Mouse (Mus musculus): ENCODE results near the gene Reg1.
"Not testable (repeated sequence)": the region's sequence is repeated elsewhere in the genome, so short reads cannot be mapped to it uniquely, and the experiment has no call there.

Reg1 gene

DNA sequence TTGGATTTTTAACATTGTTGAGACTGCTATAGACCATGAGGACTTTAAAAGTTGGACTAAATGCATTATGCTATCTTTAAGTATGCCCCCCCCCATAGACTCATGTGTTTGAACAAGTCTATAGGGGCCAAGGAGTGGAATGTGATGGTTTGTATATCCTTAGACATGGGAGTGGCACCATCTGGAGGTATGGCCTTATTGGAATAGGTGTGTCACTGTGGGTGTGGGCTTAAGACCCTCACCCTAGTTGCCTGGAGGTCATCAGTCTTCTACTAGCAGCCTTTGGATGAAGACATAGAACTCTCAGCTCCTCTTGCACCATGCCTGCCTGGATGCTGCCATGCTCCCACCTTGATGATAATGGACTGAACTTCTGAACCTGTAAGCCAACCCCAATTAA, at the start of gene Reg1:
Reg1 (plus strand) TSS at position 301 of the 400 bp plus-strand sequence.
- DNase-seq (ENCODE audit: low spot score) = not testable (repeated sequence)

DNA sequence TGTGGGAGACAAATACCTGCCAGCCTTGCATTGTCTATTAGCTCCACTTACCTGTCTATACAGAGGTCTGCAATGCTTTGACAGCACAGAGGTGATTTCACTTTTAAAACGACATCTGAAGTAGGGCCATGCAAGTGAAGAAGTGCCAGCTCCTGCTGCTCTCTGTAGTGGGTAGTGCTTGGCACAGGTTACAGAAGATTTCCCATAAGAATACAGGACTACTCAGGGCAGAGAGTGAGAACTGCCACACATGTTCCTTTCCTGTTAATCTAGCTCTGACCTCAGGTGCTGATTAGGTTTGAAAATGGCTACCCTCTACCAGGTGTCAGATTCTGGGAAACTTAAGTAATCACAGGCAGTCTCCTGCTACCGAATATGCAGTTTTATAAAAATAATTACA, 43.7 kb upstream of the Reg1 start, which contains the start of gene Reg3d:
Reg3d (minus strand) TSS at position 101 of the 400 bp plus-strand sequence.
- DNase-seq (ENCODE audit: low spot score) = no peak

DNA sequence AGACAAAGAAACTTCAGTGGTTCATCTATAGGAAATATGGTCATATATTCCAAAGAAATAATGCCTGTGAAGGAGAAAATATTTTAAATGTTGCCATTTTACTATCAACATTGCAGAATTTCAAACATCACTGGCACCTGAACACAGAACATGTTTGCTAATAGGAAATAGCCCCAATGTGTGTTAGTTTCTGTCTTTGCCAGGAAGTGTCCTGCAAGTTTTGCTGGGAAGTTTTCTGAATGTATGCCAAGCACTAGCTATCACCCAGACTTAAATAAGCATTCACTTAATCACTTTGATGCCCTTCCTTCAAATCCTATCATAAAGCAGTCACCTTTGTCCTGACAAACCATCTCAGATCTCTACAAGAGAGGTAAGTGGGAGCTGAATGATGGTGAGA, 42.1 kb upstream of the Reg1 start, which contains the start of gene Reg3a:
Reg3a (plus strand) TSS at position 301 of the 400 bp plus-strand sequence.
- no peak for DNase-seq (ENCODE audit: low spot score)

DNA sequence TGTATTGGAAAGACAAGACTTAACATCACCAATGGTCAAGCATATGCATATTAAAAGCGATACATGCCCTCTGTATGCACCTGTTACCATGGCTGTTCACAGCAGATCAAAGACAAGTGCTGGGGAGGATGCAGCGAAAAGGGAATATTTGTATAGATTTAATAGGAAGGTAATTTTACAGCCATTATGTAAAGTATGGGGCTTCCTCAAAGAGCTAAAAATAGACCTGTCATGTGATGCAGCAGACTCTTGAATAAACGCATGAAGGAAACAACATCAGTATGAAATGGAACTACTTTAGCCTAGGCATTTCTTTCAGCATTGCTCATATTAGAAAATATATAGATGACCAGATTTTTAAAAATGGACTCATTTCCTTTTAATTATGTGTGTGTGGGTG, 36.9 kb upstream of the Reg1 start:
- DNase-seq (ENCODE audit: low spot score) = no peak

DNA sequence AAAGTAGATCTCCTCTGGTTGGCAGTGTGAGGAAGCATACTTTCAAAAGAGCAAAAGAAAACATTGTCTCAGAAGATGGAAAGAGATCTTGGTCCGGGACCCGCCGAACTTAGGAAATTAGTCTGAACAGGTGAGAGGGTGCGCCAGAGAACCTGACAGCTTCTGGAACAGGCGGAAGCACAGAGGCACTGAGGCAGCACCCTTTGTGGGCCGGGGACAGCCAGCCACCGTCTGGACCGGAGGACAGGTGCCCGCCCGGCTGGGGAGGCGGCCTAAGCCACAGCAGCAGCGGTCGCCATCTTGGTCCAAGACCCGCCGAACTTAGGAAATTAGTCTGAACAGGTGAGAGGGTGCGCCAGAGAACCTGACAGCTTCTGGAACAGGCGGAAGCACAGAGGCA, 27.2 kb upstream of the Reg1 start, which contains the start of gene Reg2:
Reg2 (plus strand) TSS at position 301 of the 400 bp plus-strand sequence.
- DNase-seq (ENCODE audit: low spot score) = not testable (repeated sequence)

DNA sequence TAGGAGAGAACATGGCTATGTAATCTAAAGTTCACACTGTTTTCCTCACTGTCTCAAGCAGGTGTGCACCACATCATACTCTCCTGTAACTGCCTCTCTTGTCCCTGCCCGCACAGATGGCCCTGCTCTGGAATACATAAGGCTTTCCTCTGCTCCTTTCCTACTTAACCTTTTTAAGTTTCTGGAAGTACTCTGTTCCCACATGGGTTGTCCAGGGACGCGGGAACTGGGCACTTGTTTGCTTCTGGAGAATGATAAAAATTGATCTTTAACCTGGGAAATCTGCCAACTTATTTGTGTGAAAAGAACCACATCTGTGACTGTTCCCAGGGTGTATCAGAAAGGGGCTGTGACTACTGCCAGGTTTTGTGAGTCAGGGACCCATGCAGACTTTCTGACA, 3.0 kb downstream of the Reg1 start:
- no peak for DNase-seq (ENCODE audit: low spot score)

DNA sequence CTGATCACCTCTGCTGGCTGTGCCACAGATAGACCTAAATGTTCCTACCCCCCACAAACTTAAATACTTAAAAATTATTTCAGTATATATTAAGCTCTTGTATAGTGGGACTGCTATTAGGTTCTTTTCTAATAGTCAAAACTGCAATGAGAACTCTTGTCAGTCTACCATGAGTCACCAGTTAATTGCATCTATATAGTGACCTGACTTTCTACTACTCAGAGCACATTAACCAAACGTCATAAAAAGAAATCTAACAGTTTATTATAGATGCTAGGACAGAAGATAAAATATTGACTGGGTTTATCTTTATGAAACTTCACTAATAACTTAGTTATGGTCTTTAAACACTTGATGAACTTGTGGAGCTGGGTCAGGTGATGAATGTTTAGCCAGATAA, 24.7 kb downstream of the Reg1 start:
- DNase-seq (ENCODE audit: low spot score) = no peak

DNA sequence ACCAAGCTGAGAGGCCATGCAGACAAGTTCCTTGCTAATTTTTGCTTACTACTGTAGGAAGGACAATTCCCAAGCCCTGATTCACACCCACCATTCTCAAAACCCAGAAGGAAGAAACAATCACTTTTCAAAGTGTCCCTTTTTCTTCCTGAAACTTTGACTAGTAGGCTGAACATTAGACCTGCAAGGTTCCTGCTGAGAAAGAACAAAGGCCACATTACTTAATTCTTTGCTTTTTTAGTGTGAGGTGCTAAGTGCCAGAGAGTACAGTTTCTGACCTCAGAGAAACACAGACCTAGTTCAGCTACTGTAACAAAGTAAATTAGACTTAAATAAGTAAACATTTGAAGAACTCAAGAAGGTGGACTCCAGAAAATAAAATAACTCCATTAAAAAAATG, 25.9 kb downstream of the Reg1 start:
- no peak for DNase-seq (ENCODE audit: low spot score)

DNA sequence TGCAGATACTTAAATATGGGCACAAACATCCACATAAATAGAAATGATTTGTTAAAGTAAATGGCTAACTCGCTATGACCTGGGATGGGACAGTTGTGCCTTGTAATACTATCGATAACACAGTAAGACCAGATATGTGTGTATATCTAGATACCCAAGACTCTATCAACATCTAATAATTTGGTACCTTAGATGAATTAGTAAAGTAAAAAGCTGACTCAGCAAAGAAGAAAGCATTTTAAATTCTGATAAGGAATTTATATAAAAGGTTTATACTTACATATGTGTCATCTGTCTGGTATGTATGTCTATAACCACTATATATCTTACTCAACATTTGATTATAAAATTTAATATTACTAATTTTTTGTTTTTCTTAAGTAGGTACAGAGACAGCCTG, 30.3 kb downstream of the Reg1 start:
- DNase-seq (ENCODE audit: low spot score) = no peak

DNA sequence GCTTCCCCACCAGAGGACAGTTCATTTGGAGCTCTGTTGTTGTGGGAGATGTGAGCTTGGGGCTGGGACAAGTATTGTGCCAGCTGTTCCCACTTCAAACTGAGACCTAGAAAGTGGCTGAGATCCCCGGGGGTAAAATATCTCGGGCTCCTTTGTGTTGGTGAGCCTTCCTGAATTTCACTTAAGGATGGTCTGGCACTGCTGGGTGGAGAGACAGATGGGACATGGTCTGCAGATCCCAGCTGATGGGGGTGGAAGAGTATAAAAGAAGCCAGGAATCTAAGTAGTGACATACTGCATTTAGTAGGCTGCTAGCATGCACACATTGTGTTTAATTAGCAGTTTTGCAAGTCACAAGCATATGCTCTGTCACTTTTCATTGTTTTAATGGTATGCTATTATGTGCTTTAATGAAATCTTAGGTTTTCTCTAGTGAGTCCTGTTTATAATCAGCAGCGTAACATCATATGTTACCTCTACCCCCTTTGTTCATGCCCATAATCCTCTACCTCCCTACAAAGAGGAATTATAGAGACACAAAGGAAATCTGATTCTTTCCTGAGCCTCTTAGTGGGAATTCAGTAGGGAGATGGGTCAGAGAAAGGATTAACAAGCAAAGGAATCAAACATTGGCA, 37.8 kb downstream of the Reg1 start:
- peak; percentile 35 for DNase-seq (ENCODE audit: low spot score)

DNA sequence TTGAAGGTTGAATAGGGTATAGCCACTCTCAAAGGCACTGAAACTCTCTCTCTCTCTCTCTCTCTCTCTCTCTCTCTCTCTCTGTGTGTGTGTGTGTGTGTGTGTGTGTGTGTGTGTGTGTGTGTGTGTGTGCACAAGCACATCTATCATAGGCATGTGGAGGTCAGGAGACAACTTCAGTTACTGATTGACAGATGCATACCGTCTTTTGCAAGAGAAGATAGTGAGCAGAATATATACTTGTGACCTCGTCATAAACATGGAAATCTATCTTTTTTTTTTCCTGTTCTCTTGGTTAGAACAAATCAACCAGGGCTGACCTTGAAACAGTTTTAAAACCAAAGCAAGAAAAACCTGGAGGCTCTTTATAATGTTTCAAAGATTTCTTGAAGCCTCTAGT, 39.8 kb downstream of the Reg1 start:
- no peak for DNase-seq (ENCODE audit: low spot score)

DNA sequence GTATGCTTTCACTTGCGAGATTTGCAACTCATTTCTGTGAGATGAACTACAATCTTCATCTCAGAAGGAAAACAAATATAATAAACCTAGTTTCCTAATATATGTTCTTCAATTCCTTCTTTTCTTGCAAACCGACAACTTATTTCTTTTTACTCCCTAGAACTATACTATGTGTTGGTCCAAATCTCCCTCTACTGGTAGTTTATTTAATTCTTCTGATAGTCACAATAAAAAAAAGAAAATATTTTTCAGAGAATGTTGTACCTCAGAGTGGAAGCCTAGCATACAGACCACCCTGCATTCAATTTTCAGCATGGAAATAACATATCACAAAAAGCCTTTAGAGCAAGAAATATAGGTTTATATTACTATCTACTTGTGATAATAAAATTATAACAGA, 40.8 kb downstream of the Reg1 start:
- DNase-seq (ENCODE audit: low spot score) = no peak

DNA sequence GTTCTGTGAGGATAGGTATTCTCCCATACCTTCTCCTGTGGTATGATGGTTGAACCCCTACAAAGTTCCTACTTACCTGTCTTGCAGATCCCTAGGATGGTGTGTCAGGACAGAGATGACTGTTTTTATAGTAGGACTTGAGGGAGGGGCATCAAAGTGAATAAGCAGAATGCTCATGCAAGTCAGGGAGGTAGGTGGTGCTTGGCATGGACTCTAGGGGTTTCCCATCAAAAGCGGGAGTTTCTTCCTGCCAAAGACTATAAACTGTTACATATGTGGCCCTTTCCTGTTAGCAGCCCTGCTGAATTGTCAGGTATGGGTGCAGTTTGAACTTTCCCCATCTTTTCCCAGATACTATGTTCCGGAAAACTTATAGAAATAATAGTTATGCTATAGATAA, 46.3 kb downstream of the Reg1 start, which contains the start of gene Reg3g:
Reg3g (minus strand) TSS at position 101 of the 400 bp plus-strand sequence.
- no peak for DNase-seq (ENCODE audit: low spot score)

DNA sequence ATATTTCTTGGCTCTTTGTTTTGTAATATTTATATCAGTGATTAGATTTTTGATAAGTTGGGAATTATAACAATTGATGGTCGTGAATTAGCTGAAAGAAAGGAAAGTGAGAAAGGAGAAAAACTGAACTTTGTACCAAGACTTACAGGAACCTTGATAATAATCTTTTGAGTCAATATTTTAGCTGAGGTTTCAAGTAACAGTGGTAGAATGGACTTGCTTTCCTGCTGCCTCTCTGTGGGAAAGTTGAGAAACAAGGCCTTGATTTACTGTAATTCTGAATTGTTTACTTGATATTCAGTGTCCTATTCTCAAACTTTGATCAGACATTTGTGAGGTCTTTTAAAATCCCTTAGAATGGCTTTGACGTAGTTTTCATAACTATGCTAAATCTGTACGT, 46.8 kb downstream of the Reg1 start:
- DNase-seq (ENCODE audit: low spot score) = no peak
